Mouse (Mus musculus): Measurements from ENCODE around the gene Epm2aip1.

- TF ChIP-seq MYOG (IDR thresholded peaks at IDR 0.05; ENCODE audit: control insufficient read depth in 1 of 3, insufficient read depth in 1 of 3, insufficient read length in 2 of 3, low read depth in 2 of 3) (no peak), POLR2A (IDR thresholded peaks at IDR 0.05; ENCODE audit: insufficient read length, low read depth) (no peak), REST (IDR thresholded peaks at IDR 0.05; ENCODE audit: insufficient read depth, insufficient read length) (no peak), TCF12 (IDR thresholded peaks at IDR 0.05; ENCODE audit: insufficient read depth, poor library complexity, severe bottlenecking) (no peak)
Observed at GRCm38 (mm10) chr9:111313299-111313698, 41.6 kb downstream of the Epm2aip1 start.
